Mouse (Mus musculus): Measurements from ENCODE around the gene Nrf1. TPM values are rescaled to one million over a fixed set of nuclear protein-coding genes. Genes with fewer than 3 reads are reported as not detected.

Nrf1 gene
- total RNA-seq, 2 experiments from 2014 or later, result 9.0 to 11.6 TPM

- DNase-seq, result no peak
These were observed 31.2 kb downstream of the Nrf1 start for GRCm38 (mm10) chr6:30078938-30079529.

- no peak for DNase-seq
These were observed 33.6 kb downstream of the Nrf1 start for GRCm38 (mm10) chr6:30081339-30081738.

GRCm38 (mm10) chr6:30083307-30083706, 35.5 kb downstream of the Nrf1 start:
- no peak for DNase-seq

GRCm38 (mm10) chr6:30085351-30085750, 37.6 kb downstream of the Nrf1 start:
- no peak for DNase-seq

- DNase-seq, result no peak
These were observed 43.4 kb downstream of the Nrf1 start for GRCm38 (mm10) chr6:30091221-30091620.

- no peak for DNase-seq
These were observed 45.0 kb downstream of the Nrf1 start for GRCm38 (mm10) chr6:30092816-30093215.

GRCm38 (mm10) chr6:30101773-30102415, 54.1 kb downstream of the Nrf1 start:
- DNase-seq, result no peak

GRCm38 (mm10) chr6:30106091-30106490, 58.3 kb downstream of the Nrf1 start:
- DNase-seq, result no peak

- no peak for DNase-seq
These were observed 59.7 kb downstream of the Nrf1 start for GRCm38 (mm10) chr6:30107456-30107855.

- DNase-seq, result no peak
These were observed 62.2 kb downstream of the Nrf1 start for GRCm38 (mm10) chr6:30109820-30110502.

GRCm38 (mm10) chr6:30112349-30113132, 64.8 kb downstream of the Nrf1 start:
- DNase-seq, result no peak

GRCm38 (mm10) chr6:30114101-30114500, 66.3 kb downstream of the Nrf1 start:
- no peak for DNase-seq

- no peak for DNase-seq
These were observed 73.4 kb downstream of the Nrf1 start for GRCm38 (mm10) chr6:30121152-30121551.

GRCm38 (mm10) chr6:30121600-30121999, 73.8 kb downstream of the Nrf1 start:
- no peak for DNase-seq

- no peak for DNase-seq
These were observed 75.6 kb downstream of the Nrf1 start for GRCm38 (mm10) chr6:30123391-30123790.

GRCm38 (mm10) chr6:30126060-30126459, 78.3 kb downstream of the Nrf1 start:
- DNase-seq, result no peak

- no peak for DNase-seq
These were observed 79.0 kb downstream of the Nrf1 start for GRCm38 (mm10) chr6:30126766-30127165.

- DNase-seq, result no peak
These were observed 84.6 kb downstream of the Nrf1 start for GRCm38 (mm10) chr6:30132399-30132798.

- no peak for DNase-seq
These were observed 87.8 kb downstream of the Nrf1 start for GRCm38 (mm10) chr6:30135590-30135989.

- no peak for DNase-seq
These were observed 89.4 kb downstream of the Nrf1 start for GRCm38 (mm10) chr6:30137227-30137626.

- DNase-seq, result no peak
These were observed 91.7 kb downstream of the Nrf1 start for GRCm38 (mm10) chr6:30139329-30140045.

- no peak for DNase-seq
These were observed 95.5 kb downstream of the Nrf1 start for GRCm38 (mm10) chr6:30143263-30143662.

All from gastrocnemius, postnatal 25 days (tissue).